Mouse (Mus musculus): ENCODE results near the gene Cdyl.

GRCm38 (mm10) chr13:35752046-35752445, 92.4 kb downstream of the Cdyl start:
- TF ChIP-seq CTCF (IDR thresholded peaks at IDR 0.05; ENCODE audit: low read depth, low read length) (no peak), GATA1 (IDR thresholded peaks at IDR 0.05; ENCODE audit: borderline replicate concordance, low read length) (no peak), POLR2AphosphoS5 (IDR thresholded peaks at IDR 0.05; ENCODE audit: insufficient replicate concordance, low read depth, low read length) (no peak)
